Mouse (Mus musculus): ENCODE measurements around the gene Mvd.

DNA sequence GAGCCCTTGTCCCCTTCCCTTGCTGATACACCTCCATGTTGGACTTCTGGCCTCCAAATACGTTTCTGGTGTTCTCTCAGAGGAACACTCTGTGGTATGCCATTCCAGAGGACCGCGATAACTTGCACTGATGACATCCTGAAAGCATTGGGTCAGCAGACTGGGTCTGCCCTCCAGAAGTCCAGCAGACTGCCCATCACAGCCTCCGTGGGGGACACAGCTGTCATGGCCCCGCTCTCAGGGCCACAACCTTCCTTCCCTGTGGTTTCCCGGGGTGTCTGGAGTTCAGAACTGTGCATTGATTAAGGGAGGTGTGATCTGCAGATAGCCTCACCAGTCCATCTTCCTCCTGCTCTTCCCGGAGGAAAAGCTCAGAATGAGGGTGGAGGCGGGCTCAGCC is 19.3 kb upstream of the Mvd start:
- TF ChIP-seq CTCF (IDR thresholded peaks at IDR 0.05; ENCODE audit: extremely low read depth, insufficient read length, insufficient replicate concordance, low read depth, low read length) (no peak), POLR2A (IDR thresholded peaks at IDR 0.05; ENCODE audit: low read depth, low read length) (no peak)

Data from small intestine, adult 2 months (tissue).